Mouse (Mus musculus) embryo, embryonic 11.5 days (tissue): Measurements from ENCODE around the gene Dmrtc1a.
"Not testable (repeated sequence)": the region's sequence is repeated elsewhere in the genome, so short reads cannot be mapped to it uniquely, and the experiment has no call there.

Source experiments
- DNase-seq: peaks from one replicate; pipeline ENCODE4 v3.0.0-alpha.2; 2012; ENCODE audit warnings: low read depth, low spot score

Dmrtc1a gene

DNA sequence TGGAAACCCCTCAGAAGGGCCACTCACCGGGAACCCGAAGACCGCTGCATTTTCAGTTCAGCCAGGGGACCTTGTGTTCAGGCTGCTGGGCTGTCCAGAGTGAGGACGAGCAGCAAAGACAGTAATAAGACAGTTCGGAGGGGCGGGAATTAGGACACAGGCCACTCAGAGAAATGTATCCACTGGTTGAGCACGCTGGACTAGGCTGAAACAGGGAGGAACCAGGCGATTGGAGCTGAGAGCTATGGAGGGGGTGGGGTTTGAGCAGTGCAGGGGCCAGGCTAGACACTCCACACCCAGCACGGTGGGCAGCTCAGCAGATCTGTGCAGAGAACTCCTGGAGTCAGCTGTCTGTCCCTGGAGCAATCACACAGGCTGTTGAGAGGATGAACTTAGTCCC is at the start of gene Dmrtc1a, which contains the start of gene 1700011M02Rik:
TSS of gene Dmrtc1a (minus strand) at position 101 of the 400 bp plus-strand sequence.
TSS of gene 1700011M02Rik (plus strand) at position 319 of the 400 bp plus-strand sequence.
- not testable (repeated sequence) for DNase-seq

- DNase-seq = not testable (repeated sequence)
Measured at GRCm38 (mm10) chrX:102950136-102950535, 41.6 kb upstream of the Dmrtc1a start.

GRCm38 (mm10) chrX:102936743-102937142 is 28.3 kb upstream of the Dmrtc1a start:
- DNase-seq = no peak

- no peak for DNase-seq
Measured at GRCm38 (mm10) chrX:102934395-102934764, 25.9 kb upstream of the Dmrtc1a start.

DNA sequence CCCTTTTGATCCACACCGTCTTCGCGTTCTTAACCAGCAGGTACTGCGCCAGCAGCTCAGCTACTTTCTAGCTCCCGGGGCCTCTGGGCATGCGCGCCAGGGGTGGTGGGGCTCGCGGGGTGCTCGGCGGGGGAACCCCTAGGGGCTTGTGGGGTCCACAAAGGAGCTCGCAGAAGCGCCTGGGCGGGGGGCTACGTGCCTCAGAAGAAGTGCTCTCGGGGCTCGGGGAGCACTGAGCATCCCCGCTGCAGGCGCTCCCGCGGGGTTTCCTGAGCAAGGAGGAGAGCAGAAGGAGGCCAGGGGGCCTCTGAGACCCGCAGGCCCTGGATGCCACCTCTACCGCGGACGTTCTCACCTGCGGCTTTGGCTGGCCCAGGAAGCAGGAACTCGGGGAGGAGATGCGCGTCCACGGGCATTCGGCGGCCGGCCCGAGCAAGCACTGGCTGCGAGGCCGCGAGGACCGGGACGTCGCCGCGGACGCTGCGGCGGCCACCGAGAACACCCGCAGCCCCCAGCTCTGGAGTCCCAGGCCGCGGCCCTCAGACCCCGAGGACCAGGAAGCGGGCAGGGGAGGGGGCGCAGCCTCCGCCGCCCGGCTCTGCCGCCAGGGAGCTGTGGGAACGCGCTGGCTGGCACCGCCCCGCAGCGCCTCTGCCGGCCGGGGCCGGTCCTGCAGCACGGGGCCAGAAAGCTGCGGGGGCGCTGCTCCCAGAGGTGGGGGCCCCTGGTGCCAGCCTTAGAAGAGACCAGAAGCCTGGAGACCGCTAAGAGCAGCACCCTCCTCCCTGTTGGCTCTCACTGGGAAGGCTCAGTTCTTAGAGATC is 25.3 kb upstream of the Dmrtc1a start:
- peak; percentile 16 for DNase-seq

- DNase-seq = no peak
Measured at GRCm38 (mm10) chrX:102932992-102933570, 24.6 kb upstream of the Dmrtc1a start.

- not testable (repeated sequence) for DNase-seq
Measured at GRCm38 (mm10) chrX:102928072-102928471, 19.6 kb upstream of the Dmrtc1a start, which contains the start of gene 1700018G05Rik. TSS of gene 1700018G05Rik (plus strand) at chrX:102928372.

GRCm38 (mm10) chrX:102926707-102927106 is 18.2 kb upstream of the Dmrtc1a start:
- peak; percentile 9 for DNase-seq

DNA sequence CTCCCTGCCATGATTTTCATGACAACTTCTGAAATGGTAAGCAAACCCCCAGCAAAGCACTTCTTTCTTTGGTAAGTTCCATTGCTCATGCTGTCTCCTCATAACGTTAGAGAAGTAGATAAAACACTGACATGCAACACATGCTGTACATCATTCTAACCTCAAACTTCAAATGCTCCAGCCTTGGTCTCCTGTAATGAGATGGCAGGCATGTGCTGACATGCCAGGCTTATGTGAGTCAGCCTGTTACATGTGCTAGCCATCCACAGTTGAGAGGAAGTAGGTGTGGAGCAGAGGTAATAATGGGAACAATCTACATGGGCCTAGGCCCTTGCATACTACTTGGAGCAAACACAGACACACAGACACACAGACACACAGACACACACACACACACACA is 6.3 kb upstream of the Dmrtc1a start:
- DNase-seq = not testable (repeated sequence)

- no peak for DNase-seq
Measured at GRCm38 (mm10) chrX:102867871-102868270, 40.6 kb downstream of the Dmrtc1a start, which contains the start of gene 1700031F05Rik. TSS of gene 1700031F05Rik (minus strand) at chrX:102867971.

GRCm38 (mm10) chrX:102854516-102854915 is 54.0 kb downstream of the Dmrtc1a start, which contains the start of gene Dmrtc1c2:
TSS of gene Dmrtc1c2 (minus strand) at chrX:102854616.
- not testable (repeated sequence) for DNase-seq
